Mouse (Mus musculus) G1E (cell line): ENCODE results near the gene Pde6d.
A peak's percentile ranks its signal among the peaks of the same experiment; 100 is the strongest.

Source experiments
- CTCF ChIP-seq: IDR thresholded peaks from 2 replicates; pipeline ENCODE4 v1.5.1; 2012; ENCODE audit warnings: low read depth, low read length, inconsistent platforms, mixed read lengths
- GATA1 ChIP-seq: IDR thresholded peaks from 2 replicates; pipeline ENCODE4 v1.6.1; 2012; ENCODE audit warnings: borderline replicate concordance, low read length, inconsistent platforms, mixed read lengths
- GATA2 ChIP-seq: IDR thresholded peaks from 2 replicates; pipeline ENCODE4 v1.6.1; 2012; ENCODE audit warnings: low read depth, low read length, inconsistent platforms, borderline replicate concordance
- TAL1 ChIP-seq: conservative IDR thresholded peaks from 2 replicates; pipeline ENCODE4 v1.6.1; 2012; ENCODE audit warnings: low read depth, low read length, inconsistent platforms, mixed read lengths

DNA sequence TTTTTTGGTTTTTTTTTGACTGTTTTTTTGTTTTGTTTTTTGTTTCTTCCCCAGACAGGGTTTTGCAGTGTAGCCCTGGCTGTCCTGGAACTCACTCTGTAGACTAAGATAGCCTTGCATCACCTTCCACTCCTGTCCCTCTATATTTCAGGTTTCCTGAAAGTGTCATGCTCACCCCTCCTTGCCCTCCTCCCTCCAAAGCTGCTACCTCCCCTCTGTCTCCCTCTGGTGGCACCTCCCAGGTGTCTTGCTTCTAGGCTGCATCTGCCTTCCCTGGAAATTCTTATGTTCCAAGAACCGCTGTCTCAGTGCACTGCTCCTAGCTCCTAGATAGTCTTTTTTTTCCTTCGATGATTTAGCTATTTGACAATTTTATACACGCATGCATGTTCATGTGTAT is 44.0 kb downstream of the Pde6d start:
- TF ChIP-seq CTCF = 0 out of 2 replicates have a peak, but pooled peaks have one; percentile 7
- TF ChIP-seq TAL1 = no peak
- TF ChIP-seq GATA2 = no peak
- TF ChIP-seq GATA1 = no peak
